Mouse (Mus musculus): ENCODE results near the gene Kirrel3. TPM values are rescaled to one million over a fixed set of nuclear protein-coding genes. Genes with fewer than 3 reads are reported as not detected.
A peak's percentile ranks its signal among the peaks of the same experiment; 100 is the strongest.

The Kirrel3 gene
- total RNA-seq, 2 experiments from 2014 or later: 43.9 to 50.2 TPM

GRCm38 (mm10) chr9:34670906-34671305, 185.2 kb downstream of the Kirrel3 start:
- DNase-seq (ENCODE audit: low spot score in 2 of 2): no peak

DNA sequence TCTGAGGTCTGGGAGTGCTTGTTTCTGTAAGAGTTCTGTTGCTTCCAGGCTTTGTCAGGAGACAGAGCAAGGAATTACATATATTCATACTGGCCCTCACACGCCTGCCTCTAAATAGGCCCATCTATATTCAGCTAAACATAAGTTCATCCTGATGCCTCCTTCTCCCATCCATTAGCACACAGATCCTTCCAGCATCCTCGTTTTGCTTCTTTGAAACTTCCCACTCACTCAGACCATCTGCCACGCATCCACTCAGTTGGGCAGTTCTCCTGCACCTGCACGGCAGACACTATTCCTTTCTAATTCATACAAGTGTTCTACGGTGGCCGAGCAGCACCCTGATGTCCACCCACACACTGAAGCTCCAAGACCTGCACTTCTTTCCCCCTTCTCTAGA, 201.1 kb downstream of the Kirrel3 start:
- DNase-seq (ENCODE audit: low spot score in 2 of 2): no peak

GRCm38 (mm10) chr9:34688358-34688757, 202.7 kb downstream of the Kirrel3 start:
- DNase-seq (ENCODE audit: low spot score in 2 of 2): no peak

GRCm38 (mm10) chr9:34689375-34689774, 203.7 kb downstream of the Kirrel3 start:
- DNase-seq (ENCODE audit: low spot score in 2 of 2): no peak

- no peak for DNase-seq (ENCODE audit: low spot score in 2 of 2)
Measured at GRCm38 (mm10) chr9:34695646-34696045, 210.0 kb downstream of the Kirrel3 start.

- DNase-seq (ENCODE audit: low spot score in 2 of 2): no peak
Measured at GRCm38 (mm10) chr9:34703547-34704300, 218.0 kb downstream of the Kirrel3 start.

DNA sequence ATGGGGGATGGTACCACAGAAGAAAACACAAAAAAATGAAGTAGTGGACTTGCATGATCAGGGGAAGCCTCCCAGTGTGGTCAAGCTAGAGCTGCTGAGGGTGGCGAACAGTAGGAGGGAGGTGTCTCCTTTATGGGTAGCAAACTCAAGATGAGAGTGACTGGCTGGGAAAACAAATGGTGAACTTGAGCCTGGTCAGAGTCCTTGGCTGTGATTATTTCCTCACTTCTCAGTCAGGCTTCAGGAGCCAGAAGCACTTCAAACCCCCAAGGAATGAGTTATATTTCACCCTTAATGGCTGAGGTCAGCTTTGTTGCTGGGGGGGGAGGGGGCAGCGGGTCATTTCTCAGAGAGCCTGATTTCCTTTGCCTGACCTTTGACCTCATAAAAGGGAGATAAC, 218.7 kb downstream of the Kirrel3 start:
- no peak for DNase-seq (ENCODE audit: low spot score in 2 of 2)

GRCm38 (mm10) chr9:34706350-34706873, 220.7 kb downstream of the Kirrel3 start:
- DNase-seq (ENCODE audit: low spot score in 2 of 2): no peak

DNA sequence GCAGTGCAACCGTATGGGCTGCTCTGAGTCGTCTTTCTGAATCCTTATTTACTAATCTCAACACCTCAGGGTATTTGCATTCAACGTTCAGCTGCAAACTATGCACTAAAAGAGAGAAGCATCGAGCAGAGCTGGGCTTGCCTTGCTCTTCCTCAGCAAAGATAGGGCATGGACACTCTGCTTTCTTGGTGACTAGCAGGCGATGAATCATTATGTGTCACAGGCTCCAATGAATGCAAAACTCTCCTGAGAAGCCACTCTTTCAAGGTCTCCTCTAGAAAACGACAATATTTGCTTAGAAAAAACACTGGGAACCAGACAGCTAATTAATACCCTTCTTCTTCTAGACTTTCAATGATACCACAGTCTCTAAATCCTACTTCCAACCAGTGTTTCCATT, 223.0 kb downstream of the Kirrel3 start:
- no peak for DNase-seq (ENCODE audit: low spot score in 2 of 2)

DNA sequence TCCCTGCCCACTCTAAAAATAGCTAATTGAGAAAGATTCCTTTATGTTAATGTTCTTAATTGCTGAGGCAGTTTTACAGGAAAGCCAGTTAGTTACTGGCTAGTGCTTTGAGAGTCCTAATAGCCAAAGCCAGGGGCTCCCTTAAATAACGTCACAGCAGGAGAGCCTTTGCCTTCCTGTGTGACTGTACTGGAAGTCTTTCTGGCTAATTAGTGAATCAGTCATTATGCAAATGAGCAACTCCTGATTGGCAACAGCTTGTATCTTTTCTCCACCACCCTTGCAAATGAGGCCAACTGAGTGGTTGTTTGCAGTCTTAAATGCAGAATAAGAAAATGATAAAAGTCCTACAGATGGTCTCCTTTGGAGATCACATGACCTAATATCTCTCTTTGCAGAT, 226.3 kb downstream of the Kirrel3 start:
- peak in 1 of 2 experiments; percentile 48 for DNase-seq (ENCODE audit: low spot score in 2 of 2)

DNA sequence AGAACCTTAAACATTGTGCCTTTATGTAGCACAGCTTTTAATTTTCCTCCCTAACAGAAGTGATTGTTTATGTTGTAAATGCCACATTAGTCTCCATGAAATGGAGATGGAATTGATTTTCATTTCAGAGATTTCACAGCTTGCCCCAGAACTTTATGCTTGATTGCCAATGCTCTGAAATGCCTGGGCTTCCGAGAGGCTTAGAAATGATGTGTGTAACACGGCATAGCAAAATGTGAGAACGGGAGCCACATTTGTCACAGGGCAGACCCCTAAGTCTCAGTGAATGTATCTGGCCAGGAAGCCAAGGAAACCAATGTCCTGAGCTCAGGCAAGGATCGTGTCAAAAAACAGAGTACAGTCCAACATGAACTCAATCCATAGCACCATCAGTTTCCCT, 227.3 kb downstream of the Kirrel3 start:
- DNase-seq (ENCODE audit: low spot score in 2 of 2): no peak

DNA sequence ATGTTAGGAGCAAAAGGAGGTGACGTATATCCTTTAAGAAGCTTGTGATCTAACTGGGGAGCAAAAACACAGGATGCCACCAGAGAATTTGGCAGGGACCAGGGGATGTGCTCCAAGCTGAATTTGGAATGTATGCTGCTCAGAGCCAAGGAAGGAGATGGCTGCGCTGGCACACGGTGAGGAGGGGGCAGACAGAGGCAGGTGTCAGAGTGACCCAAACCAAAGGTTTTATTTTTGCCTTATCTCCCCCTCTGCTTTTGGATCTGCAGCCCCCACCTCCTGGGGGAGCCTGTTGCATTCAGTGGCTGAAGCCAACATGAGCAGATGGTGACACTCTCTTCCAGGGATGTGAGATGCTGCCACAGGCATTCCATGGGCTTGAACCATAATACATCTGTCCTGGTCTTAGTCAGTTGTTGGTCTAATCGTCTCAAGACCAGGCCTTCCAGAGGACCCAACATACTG, 227.8 kb downstream of the Kirrel3 start:
- DNase-seq (ENCODE audit: low spot score in 2 of 2): no peak

DNA sequence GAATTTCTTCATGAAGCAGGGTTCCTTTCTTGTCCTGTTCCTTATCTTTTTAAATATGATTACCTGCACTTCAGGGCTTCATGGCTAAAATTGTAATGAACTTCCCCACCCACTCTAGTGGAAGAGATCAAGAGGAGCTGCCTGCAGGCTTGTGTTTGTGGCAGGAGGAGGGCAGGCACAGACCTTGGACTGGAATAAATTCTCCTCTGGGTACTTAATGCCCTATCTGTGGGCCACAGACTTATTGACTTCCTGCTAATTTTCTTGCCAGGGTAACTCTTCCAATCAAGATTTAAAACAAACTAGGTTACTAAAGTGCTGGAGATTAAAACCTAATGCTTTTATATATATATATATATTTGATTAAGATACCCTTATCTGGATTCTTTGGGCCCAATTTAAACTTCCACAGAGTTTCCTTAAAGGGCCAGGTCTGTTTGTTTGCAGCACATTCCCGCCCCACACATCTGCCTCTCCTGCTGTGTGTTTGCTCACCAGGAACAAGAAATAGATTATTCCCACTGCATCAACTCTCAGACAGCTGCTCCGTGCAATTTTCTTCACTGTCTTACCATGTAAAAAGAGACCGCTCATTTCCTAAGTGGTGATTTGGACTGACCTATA, 229.4 kb downstream of the Kirrel3 start:
- DNase-seq (ENCODE audit: low spot score in 2 of 2): no peak

DNA sequence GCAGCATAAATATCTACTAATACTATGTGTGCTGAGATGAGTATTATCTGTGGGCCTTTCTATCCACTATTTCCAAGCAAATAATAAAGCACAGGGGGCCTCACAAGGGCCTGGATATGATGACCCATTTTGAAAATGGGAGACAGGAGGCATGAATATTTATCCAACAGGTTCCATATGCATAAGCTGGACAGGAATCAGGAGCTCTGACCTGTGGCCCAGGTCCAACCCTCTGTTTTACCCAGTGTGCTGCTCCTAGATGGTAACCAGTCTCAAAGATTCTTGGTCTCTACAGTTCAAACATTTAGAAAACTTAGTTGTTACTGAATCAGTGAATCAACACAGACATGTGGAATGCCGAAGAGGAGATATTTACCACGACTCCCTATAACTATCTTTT, 230.8 kb downstream of the Kirrel3 start:
- DNase-seq (ENCODE audit: low spot score in 2 of 2): no peak

GRCm38 (mm10) chr9:34721478-34722197, 235.9 kb downstream of the Kirrel3 start:
- no peak for DNase-seq (ENCODE audit: low spot score in 2 of 2)

DNA sequence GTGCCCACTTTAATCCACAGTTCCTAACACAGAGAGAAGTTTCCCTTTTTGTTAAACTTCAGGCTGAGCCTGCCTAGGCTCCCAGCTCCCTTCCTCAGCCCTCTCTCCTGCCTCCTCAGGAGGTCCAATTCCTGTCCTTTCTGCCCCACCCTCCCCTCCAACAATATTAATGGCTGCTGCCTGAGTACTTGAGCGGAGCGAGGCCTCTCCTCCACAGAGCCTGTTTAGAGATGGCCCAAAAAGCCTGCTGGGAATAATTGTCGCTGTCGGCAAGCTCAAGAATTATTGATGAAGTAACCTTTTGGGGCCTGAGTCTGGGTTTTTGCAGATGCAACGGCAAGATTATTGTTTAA, 236.5 kb downstream of the Kirrel3 start:
- no peak for DNase-seq (ENCODE audit: low spot score in 2 of 2)

DNA sequence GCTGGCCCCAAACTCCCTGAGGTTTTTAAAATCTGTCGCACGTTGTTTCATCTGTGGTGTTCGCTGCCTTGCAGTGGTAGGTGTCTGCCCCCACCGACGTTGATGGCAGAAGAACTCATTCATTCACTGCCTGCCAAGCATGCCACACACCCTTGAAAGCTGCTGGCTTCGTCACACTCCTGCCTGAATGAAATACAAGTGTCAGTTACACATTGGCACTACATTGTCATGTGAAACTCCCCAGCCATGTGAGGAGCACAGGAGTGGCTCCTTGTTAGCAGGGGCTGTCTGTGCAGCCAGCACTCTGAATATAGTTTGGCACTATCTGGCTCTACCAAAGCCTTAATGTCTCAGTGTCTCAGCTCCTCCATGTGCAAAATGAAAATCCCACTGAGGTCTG, 246.8 kb downstream of the Kirrel3 start:
- DNase-seq (ENCODE audit: low spot score in 2 of 2): no peak

- DNase-seq (ENCODE audit: low spot score in 2 of 2): no peak
Measured at GRCm38 (mm10) chr9:34733579-34733978, 247.9 kb downstream of the Kirrel3 start.

DNA sequence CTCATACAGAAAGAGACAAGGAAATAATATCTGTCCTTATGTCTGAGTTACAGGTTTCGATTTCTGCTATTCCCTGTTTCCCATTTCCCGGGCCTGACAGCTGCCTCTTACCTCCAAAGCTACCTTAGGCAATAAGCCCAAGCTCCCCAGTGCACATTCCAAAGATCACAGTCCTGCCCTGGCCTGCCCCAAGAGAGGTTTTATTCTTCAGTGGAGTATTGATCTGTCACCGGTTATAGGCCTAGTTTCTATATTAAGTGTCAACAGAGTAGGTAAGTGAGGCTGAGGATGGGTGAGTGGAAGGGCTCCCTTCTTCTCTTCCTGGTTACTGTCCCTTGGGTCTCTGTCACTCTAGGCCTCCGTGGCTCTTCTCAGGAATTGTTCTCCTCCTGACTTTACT, 249.3 kb downstream of the Kirrel3 start:
- no peak for DNase-seq (ENCODE audit: low spot score in 2 of 2)

DNA sequence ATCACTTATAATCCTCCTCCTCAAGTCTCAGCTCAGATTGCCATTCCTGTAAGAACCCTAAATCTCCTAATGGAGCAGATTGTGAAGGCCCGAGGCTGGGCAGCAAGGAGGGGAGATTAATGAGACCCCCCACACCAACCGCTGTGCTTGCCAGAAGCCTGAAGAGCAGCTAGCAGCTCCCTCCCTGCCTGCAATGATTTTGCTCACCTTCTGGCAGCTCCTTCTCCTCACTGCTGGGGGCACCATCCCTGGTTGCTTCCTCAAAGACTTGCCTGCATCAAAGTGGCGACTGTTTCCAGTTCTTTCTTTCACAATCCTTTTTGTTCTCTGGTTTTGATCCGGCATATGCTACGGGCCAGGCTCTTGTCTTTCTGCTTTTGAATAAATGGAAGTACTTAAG, 253.7 kb downstream of the Kirrel3 start:
- no peak for DNase-seq (ENCODE audit: low spot score in 2 of 2)

- peak in 1 of 2 experiments; percentile 21 for DNase-seq (ENCODE audit: low spot score in 2 of 2)
Measured at GRCm38 (mm10) chr9:34740814-34741213, 255.1 kb downstream of the Kirrel3 start.

GRCm38 (mm10) chr9:34748003-34748402, 262.3 kb downstream of the Kirrel3 start:
- no peak for DNase-seq (ENCODE audit: low spot score in 2 of 2)

All from layer of hippocampus, postnatal 14 days (tissue).